Mouse (Mus musculus) heart, postnatal 36 days (tissue): ENCODE data around the gene Fkbp15. TPM values are rescaled to one million over a fixed set of nuclear protein-coding genes. Genes with fewer than 3 reads are reported as not detected.

Experiments used
- DNase-seq, 2 experiments: peaks; one replicate each; pipeline ENCODE4 v3.0.0; 2021 to 2022
- intact Hi-C: fragments of 180-260 bp; cut with DNase I; formaldehyde crosslinking; loops from one replicate; pipeline ENCODE4 v1.15.1; 2025
- total RNA-seq, 2 experiments: library from RNA; stranded (reverse); gene quantifications; 2 replicates each; pipeline ENCODE4 v1.2.3; 2021

The Fkbp15 gene
- total RNA-seq, 2 experiments from 2014 or later: 19.3 to 23.2 TPM

GRCm38 (mm10) chr4:62250896-62251544 is 109.3 kb downstream of the Fkbp15 start:
- DNase-seq: no peak
- intact Hi-C loops: no loop called here

Other genes with a start within 250 kb of the Fkbp15 start
- not detected for gene Mup21, start 209.7 kb downstream of the Fkbp15 start, total RNA-seq
- 1 to 10 TPM; 1.9 to 2.2 TPM for gene Zfp37, start 129.5 kb downstream of the Fkbp15 start, total RNA-seq
- gene Slc31a2, start 98.0 kb downstream of the Fkbp15 start, total RNA-seq: 10 to 100 TPM; 17.8 to 29.7 TPM
- gene Slc31a1, start 179 bp upstream of the Fkbp15 start, total RNA-seq: 10 to 100 TPM; 18.8 to 20.3 TPM
- 10 to 100 TPM; 42.7 to 43.6 TPM for gene Cdc26, start 48.1 kb upstream of the Fkbp15 start, total RNA-seq
- gene Prpf4, start 48.2 kb upstream of the Fkbp15 start, total RNA-seq: 10 to 100 TPM in 1 of 2 experiments, 1 to 10 TPM in 1; 10.0 to 10.6 TPM
- not detected for gene Rnf183, start 74.7 kb upstream of the Fkbp15 start, total RNA-seq
- gene Wdr31, start 110.3 kb upstream of the Fkbp15 start, total RNA-seq: under 1 TPM; 0.24 to 0.53 TPM
- not detected for gene Bspry, start 119.5 kb upstream of the Fkbp15 start, total RNA-seq
- 1 to 10 TPM; 3.2 to 3.8 TPM for gene Hdhd3, start 142.9 kb upstream of the Fkbp15 start, total RNA-seq
- 10 to 100 TPM; 68.1 to 68.2 TPM for gene Alad, start 159.4 kb upstream of the Fkbp15 start, total RNA-seq
- 10 to 100 TPM; 17.1 to 20.2 TPM for gene Pole3, start 164.5 kb upstream of the Fkbp15 start, total RNA-seq
- gene 4933430I17Rik, start 164.8 kb upstream of the Fkbp15 start, total RNA-seq: under 1 TPM in 1 of 2 experiments, not detected in 1; 0.22 TPM
- 10 to 100 TPM; 26.8 to 37.1 TPM for gene Rgs3, start 199.3 kb upstream of the Fkbp15 start, total RNA-seq